Mouse (Mus musculus): ENCODE data around the gene Prkar2b.

Gene Prkar2b

DNA sequence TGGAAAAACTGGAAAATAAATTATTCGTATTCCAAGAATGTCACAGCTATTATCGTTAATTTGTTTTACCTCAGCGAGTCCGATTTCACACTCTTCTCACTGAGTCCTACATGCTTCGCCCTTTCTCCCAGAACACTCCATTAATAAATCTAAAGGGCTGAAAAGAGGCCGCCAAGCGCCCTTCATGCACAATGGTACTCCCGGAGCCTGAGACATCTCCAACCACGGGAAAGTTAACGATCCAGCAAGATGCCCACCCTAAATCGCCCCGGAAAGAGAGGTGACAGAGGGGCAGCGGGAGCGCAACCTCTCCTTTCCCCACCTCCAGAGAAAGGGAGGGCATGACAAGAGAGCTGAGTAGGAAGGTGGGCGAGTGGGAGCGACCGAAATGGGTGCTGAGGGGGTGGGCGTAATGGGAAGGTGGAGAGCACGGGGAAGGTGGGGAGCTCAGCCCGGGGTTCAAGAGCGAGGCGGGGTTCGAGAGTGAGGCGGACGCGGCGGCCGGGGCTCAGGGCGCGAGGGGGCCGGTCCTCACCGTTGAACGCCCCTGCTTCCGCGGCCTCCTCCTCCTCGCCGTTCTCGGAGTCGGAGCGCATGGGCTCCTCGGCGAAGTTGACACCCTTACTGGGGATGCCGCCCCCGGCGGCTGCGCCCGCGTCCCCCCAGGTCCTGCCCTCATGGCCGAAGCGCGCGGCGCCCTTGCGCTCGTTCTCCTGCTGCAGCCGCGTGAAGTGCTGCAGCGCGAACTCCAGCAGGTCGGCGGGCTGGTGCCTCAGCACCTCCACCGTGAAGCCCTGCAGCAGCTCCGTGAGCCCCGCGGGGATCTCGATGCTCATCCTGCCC, 628 bp downstream of the Prkar2b start:
- DNase-seq (ENCODE audit: low spot score in 2 of 2) = no peak

DNA sequence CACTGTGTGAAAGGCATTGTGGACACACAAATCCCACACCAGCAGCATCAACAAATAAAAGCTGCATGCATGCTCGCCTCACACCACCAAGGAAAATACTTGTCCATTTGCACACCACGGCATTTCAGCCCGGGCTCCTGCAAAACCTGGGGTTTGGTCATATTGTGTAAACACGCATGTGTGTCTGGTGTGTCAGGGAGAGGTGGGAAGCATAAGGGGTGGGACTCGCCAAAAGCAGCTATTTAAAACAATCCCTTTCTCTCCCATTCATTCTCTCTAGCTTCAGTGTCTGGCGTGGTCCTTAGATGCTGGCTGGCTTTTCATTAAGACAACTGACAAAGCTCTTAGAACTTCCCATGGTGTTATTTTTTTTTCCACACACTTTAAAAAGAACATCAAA, 1.4 kb downstream of the Prkar2b start:
- no peak for DNase-seq (ENCODE audit: low spot score in 2 of 2)

DNA sequence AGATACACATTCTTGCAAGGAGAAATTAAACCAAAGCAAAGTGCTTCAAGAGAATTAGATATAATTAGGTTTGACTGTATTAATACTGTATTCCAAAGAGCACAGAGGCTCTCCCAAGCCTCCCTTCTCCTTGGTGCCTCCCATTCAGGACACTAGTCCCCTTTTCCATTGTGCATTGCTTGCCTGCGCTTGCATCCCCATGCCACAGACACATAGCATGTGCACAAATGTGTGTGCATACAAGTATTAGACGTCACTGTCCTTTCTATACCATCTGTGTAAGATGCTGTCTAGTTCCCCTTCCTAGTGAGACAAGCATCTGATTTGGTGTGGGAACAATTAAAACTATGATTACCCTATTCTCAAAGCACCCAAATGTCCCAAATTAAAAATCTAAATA, 2.0 kb downstream of the Prkar2b start:
- no peak for DNase-seq (ENCODE audit: low spot score in 2 of 2)

DNA sequence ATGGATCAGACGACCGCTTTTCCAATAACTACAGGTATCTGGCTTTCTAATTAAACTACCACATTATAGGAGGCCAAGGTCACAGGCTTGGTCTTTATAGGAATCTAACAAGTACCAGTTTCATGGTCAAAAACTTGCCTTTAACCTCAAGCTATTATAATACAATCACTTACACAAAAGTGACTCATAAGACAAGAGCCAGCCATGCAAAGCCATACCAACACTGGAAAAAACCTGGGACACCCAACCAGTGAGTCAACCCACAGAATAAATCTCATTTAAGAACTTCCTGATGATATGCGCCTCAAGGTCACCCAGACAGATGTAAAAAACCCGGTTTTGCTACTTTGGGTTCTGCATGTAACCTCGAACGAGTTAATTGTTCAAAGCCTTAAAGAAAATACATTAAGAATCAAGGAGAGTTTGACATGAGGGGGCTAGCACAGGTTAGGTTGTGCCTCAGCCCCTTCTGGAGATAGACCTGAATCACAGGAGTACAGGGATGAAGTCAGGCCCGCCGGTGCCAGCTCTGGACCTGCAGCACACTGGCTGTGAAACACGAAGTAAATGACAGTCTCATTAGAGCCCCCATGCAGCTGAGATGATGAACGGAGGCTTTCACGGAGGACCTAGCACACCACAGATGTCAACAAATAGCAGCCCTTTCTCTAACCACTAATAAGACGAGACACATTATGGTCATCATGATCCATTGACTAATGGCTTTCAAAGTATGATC, 3.5 kb downstream of the Prkar2b start:
- DNase-seq (ENCODE audit: low spot score in 2 of 2) = no peak

DNA sequence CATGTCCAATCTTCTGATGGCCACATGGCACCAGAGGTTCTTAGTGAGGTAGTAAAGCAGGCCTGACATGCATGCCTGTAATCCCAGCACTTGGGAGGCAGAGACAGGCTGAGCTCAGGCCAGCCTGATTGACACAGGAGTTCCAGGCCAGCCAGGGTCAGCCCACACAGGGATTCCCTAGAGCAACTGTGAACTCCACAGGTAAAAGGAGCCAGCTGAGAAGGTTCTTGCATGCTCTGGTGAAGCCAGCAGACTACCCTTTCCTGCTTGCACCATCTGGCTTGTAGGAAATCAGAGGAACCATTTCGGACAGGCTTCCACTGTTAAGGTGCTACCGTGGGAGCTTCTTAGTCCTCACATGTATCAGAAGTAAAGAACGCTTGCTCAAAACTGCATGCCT, 5.3 kb downstream of the Prkar2b start:
- no peak for DNase-seq (ENCODE audit: low spot score in 2 of 2)

DNA sequence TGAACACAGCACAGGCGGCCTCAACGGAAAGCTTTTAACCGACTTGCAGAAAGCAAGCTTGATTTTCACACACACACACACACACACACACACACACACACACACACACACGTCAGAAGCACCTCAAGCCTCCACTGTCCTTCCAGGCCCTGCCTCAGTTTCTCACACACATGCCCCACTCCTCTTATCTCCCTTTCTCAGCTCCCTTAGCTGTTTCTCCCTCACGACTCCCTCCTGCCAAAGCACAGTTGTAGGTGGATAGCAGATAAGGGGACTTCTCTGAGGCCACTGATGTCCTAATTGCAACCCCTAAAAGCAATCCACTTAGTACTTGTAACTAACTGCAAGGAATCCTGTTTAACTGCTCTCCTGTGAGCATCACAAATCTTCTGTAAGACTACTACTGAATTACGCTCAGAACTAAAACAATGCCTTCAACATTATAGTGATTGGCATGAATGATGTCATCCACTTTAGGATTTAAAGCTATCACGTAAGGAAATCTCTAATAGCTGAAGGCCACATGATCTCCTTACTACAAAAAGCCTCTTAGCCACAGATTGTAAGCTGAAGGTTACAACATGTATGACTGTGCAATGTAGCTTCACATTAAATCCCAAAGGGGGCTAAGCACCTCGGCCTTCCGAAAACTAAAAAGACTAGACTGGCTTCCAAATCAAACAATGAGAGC, 6.5 kb downstream of the Prkar2b start:
- DNase-seq (ENCODE audit: low spot score in 2 of 2) = no peak

DNA sequence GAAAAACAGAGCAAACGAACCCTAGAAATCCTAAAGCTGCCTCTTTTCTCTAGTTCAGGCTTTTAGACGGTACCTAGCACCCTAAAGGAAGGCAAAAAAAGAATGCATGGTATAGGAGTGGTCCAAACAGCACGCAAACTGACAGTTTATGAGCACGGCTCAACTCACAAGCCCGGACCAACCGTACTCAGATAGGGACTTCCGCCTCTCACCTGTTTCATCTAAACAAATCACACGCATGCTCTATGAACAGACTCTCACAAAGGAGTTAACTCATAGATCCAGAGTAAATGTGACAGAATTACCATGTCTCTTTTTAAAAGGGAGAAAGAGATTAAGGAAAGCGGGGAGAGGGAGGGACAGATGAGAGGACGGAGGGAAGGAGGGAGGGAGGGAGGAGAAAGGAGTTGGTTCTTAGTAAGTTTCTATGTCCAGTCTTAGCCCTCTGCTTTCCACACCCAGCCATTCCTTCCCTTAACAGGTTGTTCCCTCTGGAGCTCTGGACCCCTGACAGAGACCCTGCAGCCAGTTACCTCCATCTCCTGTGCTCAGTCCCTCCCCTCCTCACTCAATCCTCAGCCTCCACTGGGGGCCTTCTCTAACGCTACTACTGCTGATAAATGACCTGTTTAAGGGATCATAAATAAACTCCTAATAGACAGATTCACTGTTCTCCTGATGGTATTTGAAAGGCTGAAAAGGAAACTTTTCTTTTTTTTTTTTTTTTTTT, 7.3 kb downstream of the Prkar2b start:
- DNase-seq (ENCODE audit: low spot score in 2 of 2) = no peak

DNA sequence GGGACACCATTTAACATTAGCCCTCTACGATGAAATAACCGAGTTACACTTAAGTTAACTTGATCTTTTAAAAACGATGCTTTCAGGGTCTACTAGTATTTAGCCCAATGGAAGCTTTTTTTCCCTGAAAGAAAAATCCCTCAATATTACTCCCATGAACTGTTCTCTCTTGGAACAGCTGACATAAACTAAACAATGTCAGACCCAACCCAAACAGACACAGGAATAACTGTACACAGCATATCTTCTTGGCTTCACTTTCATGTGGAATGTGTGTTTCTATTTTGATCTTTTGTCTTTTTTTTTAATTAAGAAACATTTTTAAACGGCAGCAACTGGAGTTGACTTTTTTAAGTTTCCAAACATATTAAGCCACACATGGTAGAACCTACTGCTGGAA, 8.2 kb downstream of the Prkar2b start:
- no peak for DNase-seq (ENCODE audit: low spot score in 2 of 2)

DNA sequence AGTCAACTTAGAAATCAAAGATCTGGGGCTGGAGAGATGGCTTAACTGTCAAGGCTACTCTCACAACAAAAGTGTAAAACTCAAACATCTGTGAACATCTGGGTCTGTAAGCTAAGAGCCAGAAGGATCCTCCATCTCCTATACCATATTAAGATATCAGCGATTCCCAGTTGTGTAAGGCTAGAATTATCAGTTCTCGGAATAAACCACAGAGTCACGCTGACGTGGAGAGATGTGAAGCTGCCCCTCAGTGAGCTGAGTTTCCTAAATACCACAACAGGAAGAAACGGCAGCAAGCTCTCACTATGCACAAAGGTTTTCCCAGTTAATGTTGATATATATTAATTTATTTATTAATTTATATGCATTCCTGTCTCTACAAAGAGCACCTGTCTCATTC, 10.9 kb downstream of the Prkar2b start:
- DNase-seq (ENCODE audit: low spot score in 2 of 2) = no peak

DNA sequence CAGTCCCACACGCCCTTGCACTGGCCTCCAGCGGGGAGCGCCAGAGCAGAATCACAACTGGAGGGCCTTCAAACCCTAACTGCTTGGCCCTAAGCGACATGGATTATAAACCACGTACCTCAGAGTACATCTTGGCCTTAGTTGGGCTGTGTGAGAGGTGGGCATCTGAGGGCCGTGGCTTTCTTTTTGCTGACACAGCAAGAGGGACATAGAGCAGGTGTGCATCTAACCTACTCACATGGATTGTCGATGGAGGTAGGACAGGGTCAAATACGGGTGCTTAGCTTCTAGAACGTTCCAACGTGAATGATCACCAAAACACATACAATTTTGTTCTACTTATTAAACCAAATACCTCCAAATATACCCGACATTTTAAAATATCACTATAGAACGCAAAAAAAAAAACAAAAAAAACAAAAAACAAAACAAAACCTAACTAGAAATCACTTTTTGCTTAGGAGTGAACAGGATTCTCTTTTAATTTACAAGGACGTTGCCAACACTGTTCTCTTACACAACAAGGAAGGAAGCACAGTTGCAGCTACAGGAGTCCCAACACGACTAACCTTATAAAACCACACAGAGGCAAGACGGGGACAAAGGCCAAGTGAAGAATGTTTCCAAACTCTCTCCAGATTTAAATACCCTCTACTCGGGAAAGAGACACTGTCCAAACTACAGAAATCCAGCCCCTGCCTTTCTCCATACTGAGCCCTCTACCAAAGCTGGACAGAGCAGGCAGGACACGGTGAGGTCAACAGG, 15.3 kb downstream of the Prkar2b start:
- no peak for DNase-seq (ENCODE audit: low spot score in 2 of 2)

DNA sequence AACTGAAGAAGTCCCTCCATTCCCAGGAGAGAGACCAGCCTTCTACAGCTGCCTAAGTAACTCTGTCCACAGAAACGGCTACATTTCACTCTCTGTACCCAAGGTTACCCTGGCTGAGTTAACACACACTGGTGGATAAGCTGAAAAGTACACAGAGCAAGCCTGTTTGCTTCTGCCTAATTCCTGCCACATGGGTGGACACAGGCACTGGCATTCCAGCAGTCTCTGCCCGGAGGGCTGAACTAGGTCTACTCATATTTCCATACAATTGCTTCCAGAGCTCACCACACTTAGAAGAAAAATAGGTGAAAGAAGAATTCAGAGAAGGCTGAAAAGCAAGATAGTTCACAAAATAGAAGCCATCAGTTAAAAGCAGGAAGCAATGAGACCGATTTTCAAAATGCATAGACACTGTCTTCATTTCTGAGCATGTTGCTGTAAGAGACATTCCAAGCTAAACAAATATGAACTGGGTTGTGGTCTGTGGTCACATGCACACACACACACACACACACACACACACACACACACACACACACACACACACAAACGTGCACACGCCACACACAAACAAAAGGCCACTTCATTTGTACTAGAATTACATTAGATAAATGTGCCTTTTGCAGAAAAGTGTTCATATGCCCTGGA, 16.5 kb downstream of the Prkar2b start:
- DNase-seq (ENCODE audit: low spot score in 2 of 2) = no peak

DNA sequence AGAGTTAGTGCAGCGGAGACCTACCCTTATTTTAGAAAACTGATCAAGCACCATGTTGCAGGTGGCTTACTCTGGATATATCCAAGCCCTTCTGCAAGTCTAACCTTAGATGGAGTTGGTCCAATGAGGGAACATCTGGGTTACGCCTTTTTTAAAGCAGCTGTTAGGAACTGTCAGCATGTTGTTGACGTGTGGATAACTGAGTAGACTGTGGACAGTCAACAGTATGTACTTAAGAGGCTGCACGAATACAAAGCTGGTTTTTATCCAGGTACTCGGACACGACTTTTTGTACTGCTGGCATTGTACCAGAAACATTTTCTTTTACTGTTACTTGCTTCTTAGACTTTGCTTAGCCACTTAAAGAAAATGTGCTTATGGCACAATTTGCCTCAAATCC, 27.6 kb downstream of the Prkar2b start:
- no peak for DNase-seq (ENCODE audit: low spot score in 2 of 2)

DNA sequence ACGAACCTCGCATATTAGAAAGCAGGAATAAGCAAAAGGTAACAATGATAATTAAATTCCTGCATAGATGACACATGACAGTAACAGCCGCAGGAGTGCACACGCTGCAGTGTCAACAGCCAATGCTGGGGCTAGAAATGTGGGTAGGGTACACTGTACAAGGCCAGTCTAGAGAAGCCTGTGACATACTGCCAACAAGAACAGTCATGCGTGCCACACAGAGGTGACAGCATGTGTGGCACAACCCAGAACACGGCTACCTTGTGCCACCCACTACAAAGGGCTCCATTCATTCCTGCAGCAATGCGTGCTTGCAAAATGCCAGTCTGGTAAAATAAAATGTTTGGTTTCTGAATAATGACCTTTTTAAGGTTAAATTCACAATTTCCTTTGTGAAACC, 28.2 kb downstream of the Prkar2b start:
- DNase-seq (ENCODE audit: low spot score in 2 of 2) = no peak

DNA sequence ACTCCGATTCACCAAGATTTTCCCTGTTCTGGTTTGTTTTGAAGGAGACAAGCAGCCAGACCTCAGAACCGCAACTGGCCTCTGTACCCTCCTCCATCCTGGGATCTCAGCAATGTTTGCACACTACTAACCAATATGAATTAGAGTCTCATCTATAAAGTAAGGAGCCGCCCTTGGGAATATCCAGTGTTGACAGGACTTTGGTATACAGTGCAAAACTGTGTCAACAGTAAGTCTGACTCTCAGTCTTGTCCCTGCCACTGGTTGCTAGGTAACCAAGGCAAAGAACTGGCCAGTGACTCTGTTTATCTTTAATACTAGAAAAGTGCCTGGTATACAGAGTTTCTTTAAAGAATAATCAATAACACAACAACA, 42.7 kb downstream of the Prkar2b start:
- DNase-seq (ENCODE audit: low spot score in 2 of 2) = no peak

DNA sequence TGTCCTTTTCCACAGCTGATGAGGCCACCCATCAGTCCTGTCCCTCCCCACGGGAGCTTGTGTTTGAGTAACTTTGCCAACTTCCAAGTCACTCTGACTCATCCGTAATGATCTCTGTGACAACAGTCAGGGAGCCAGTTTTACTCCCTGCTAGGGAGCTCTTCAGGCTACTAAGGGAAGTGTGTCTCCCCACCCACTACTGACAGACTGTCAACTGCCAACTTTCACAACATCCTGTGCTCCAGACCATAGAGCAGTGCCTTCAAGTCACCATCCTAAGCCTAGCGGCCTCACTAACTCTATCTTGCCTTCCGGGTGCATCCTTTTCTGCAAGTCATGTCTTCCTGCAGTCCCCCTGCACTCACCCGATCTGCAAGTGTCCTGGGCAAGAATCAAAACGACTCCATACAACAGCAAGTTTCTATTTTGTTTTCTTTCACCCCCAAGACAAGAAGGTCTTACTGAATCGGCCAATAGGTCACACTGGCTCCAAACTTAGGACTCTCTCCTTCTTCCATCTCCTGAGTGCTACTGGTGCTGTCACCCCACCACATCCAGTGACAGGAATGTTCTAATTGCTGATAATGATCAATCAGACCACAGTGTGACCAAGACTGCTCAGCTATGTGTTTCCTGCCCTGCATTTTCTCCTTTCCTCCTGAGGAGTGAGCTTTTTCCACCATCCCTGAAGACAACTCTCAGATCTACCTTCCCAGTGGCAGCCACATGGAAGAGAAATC, 43.3 kb downstream of the Prkar2b start:
- DNase-seq (ENCODE audit: low spot score in 2 of 2) = peak; percentile 26 to 50

DNA sequence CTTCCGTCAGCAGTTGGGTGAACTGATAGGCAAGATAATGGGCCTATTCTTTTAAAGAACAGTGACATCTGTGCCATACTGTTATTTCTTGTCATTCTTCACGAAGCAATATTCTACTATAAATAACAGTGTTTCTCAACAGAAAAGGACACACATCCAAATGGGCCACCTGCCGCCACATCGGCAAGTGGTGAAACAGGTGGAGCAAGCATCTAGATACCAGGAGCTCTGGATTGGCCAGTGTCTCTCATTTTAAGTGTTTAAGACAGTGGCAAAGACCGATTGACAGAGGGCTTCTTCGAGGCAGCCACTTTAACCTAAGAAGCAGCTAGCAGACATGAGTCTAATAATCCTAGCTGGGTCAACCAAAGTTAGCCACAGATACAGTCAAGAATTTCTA, 44.6 kb downstream of the Prkar2b start:
- DNase-seq (ENCODE audit: low spot score in 2 of 2) = no peak

DNA sequence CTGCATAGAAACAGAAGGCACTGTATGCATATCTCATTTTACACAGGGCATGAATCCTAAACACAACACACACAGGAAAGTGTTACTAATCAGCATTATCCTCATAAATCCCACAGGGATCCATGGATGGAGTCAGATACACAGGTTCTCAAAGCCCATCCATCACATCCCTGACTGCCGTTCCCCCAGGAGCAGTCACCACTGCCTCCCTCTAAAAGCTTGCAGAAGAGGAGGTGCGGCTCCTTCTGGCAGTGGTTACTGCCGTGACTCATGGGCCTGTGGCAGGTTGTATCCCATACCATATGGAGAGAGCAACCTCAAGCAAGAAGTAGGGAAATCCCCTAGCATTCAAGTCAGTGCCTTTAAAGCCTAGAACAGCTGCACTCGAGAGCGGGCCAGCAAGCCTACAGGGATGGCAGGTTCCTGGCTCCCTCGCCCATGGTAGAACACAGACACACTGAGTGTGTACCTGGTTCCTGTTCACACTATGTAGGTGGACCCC, 45.8 kb downstream of the Prkar2b start:
- DNase-seq (ENCODE audit: low spot score in 2 of 2) = no peak

DNA sequence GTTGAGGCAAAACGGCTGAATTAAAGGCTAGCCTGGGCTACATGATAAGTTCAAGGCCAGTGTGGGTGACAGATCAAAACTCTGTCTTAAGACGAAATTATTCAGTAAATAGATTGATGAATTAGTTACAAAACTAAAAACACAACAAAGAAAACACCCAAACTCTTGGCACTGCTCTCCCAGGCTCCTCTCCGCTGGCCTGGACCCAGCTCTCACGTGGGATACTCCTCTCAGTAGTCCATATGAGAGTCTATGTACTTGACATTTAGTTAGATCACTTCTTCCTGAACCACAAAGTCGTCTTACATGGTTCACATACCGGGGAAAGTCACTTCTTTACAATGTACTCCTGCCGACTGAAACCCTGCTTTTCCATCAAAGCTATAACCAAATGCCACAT, 46.3 kb downstream of the Prkar2b start:
- DNase-seq (ENCODE audit: low spot score in 2 of 2) = no peak

DNA sequence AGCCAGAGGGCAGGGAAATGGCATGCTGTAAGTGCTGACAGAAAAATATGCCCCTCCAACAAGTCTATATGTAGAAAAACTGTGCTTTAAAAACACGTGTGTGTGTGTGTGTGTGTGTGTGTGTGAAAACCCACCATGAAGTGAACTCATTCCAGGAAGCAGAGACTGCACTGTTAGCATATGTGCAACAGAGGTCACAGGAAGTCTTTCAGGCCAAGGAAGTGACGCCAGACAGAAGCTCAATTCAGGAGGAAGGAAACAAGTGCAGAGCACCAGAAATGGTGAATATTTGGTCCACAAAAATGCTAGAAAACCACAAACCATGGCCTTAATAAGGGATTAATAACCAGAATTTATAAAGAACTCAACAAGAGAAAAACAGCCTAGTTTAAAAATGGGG, 48.9 kb downstream of the Prkar2b start:
- no peak for DNase-seq (ENCODE audit: low spot score in 2 of 2)

DNA sequence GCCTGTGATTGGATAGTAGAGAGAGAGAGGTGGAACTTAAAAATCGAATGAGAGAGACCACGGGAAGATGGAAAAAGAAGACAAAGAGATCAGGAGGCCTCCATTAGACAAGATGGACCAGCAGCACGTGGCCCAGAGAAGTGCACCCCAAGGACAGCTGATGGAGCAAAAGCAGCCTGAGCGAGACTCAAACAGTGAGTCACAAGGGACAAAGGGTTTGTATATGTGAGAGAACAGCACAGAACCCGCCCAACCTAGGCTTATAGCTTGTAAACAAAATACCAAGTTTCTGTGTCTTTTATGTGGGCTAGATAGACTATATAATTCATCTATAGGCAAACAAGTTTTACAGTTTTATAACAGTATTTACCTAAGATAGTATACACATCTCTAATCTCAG, 50.0 kb downstream of the Prkar2b start:
- DNase-seq (ENCODE audit: low spot score in 2 of 2) = no peak

All from thymus, postnatal 10 days (tissue).